Mouse (Mus musculus) CH12.LX (cell line): ENCODE measurements around the gene Usp30. TPM values are rescaled to one million over a fixed set of nuclear protein-coding genes. Genes with fewer than 3 reads are reported as not detected.

Experiments used
- DNase-seq: peaks from one replicate; pipeline ENCODE4 v3.0.0-alpha.2; 2013; ENCODE audit errors: extremely low read depth
- H3K27ac ChIP-seq: 2 replicates; pipeline ENCODE4 v1.5.1; 2012; ENCODE audit warnings: low read depth, mild to moderate bottlenecking, control low read depth, moderate library complexity; ENCODE audit not compliant: insufficient read depth
- H3K27me3 ChIP-seq: replicated peaks from 2 replicates; pipeline ENCODE3; 2012; ENCODE audit warnings: inconsistent platforms
- H3K36me3 ChIP-seq, 2 experiments: replicated peaks in 1 of 2; 2 replicates each; pipeline versions ENCODE3 to v1.6.1; 2012; ENCODE audit warnings: inconsistent platforms in 1 of 2, low read length in 1 of 2, mild to moderate bottlenecking in 1 of 2, mixed read lengths in 1 of 2, moderate library complexity in 1 of 2; ENCODE audit not compliant: control insufficient read depth in 1 of 2, insufficient read depth in 1 of 2
- H3K4me1 ChIP-seq, 2 experiments: 2 replicates each; pipeline ENCODE4 v1.6.1; 2012; ENCODE audit warnings: inconsistent platforms in 1 of 2, moderate library complexity in 1 of 2; ENCODE audit not compliant: insufficient read depth in 2 of 2, control insufficient read depth in 1 of 2
- H3K4me2 ChIP-seq: 2 replicates; pipeline ENCODE4 v1.6.1; 2012; ENCODE audit warnings: low read depth, mild to moderate bottlenecking, control low read depth; ENCODE audit not compliant: poor library complexity, insufficient read depth, severe bottlenecking
- H3K4me3 ChIP-seq, 3 experiments: fragments of 150-350 bp in 1 of 3; sonication (generic) in 1 of 3; replicated peaks in 1 of 3; 2 replicates each; pipeline versions ENCODE3 to v1.5.1; 2011 to 2012; ENCODE audit warnings: low read depth in 2 of 3, low read length in 2 of 3, mild to moderate bottlenecking in 2 of 3, moderate library complexity in 2 of 3, control low read depth in 1 of 3, improper control_type of control experiment in 1 of 3, inconsistent platforms in 1 of 3, mixed read lengths in 1 of 3; ENCODE audit not compliant: poor library complexity in 1 of 3
- H3K79me2 ChIP-seq: replicated peaks from 2 replicates; pipeline ENCODE4 v1.6.1; 2012; ENCODE audit warnings: mild to moderate bottlenecking, moderate library complexity; ENCODE audit not compliant: control insufficient read depth, poor library complexity, insufficient read depth, severe bottlenecking; ENCODE audit errors: extremely low read depth
- H3K9ac ChIP-seq: 2 replicates; pipeline ENCODE4 v1.6.1; 2012; ENCODE audit warnings: low read depth, mild to moderate bottlenecking, control low read depth, moderate library complexity; ENCODE audit not compliant: insufficient read depth
- H3K9me3 ChIP-seq: replicated peaks from 2 replicates; pipeline ENCODE3; 2012; ENCODE audit warnings: low read length, inconsistent platforms, mixed read lengths
- BHLHE40 ChIP-seq: IDR thresholded peaks from 2 replicates; pipeline ENCODE4 v1.6.1; 2011; ENCODE audit warnings: mild to moderate bottlenecking, low read depth, low read length, improper control_type of control experiment
- CHD1 ChIP-seq: IDR thresholded peaks from 2 replicates; pipeline ENCODE4 v1.6.1; 2012; ENCODE audit warnings: low read depth, low read length, improper control_type of control experiment, inconsistent platforms
- CHD2 ChIP-seq: IDR thresholded peaks from 2 replicates; pipeline ENCODE4 v1.6.1; 2011; ENCODE audit warnings: low read length, improper control_type of control experiment
- E2F4 ChIP-seq: IDR thresholded peaks from 2 replicates; pipeline ENCODE4 v1.6.1; 2011; ENCODE audit warnings: low read depth, low read length, improper control_type of control experiment; ENCODE audit not compliant: insufficient replicate concordance
- ELF1 ChIP-seq: IDR thresholded peaks from 2 replicates; pipeline ENCODE4 v1.6.1; 2014; ENCODE audit warnings: low read depth, mild to moderate bottlenecking, inconsistent platforms, low read length, improper control_type of control experiment
- EP300 ChIP-seq: IDR thresholded peaks from 2 replicates; pipeline ENCODE4 v1.6.1; 2011; ENCODE audit warnings: low read length, improper control_type of control experiment
- ETS1 ChIP-seq: conservative IDR thresholded peaks from 2 replicates; pipeline ENCODE4 v1.6.1; 2012; ENCODE audit warnings: low read depth, mild to moderate bottlenecking, inconsistent platforms, low read length, improper control_type of control experiment, moderate library complexity
- MAFK ChIP-seq: IDR thresholded peaks from 2 replicates; pipeline ENCODE4 v1.6.1; 2011; ENCODE audit warnings: low read length, improper control_type of control experiment; ENCODE audit not compliant: insufficient replicate concordance
- MAX ChIP-seq: IDR thresholded peaks from 2 replicates; pipeline ENCODE4 v1.6.1; 2011; ENCODE audit warnings: low read length, improper control_type of control experiment
- MEF2A ChIP-seq: IDR thresholded peaks from 2 replicates; pipeline ENCODE4 v1.6.1; 2014; ENCODE audit warnings: low read depth, mild to moderate bottlenecking, inconsistent platforms, low read length, improper control_type of control experiment, borderline replicate concordance
- MXI1 ChIP-seq: IDR thresholded peaks from 2 replicates; pipeline ENCODE4 v1.6.1; 2011; ENCODE audit warnings: mild to moderate bottlenecking, low read depth, low read length, improper control_type of control experiment
- MYC ChIP-seq: IDR thresholded peaks from 2 replicates; pipeline ENCODE4 v1.6.1; 2011; ENCODE audit warnings: low read depth, mild to moderate bottlenecking, improper control_type of control experiment, low read length
- NELFE ChIP-seq: IDR thresholded peaks from 2 replicates; pipeline ENCODE4 v1.6.1; 2011; ENCODE audit warnings: low read depth, low read length, improper control_type of control experiment
- PAX5 ChIP-seq: IDR thresholded peaks from 2 replicates; pipeline ENCODE4 v1.6.1; 2012; ENCODE audit warnings: low read length, inconsistent platforms, mixed read lengths
- POLR2A ChIP-seq: IDR thresholded peaks from 2 replicates; pipeline ENCODE4 v1.6.1; 2011; ENCODE audit warnings: low read depth, mild to moderate bottlenecking, improper control_type of control experiment, low read length
- POLR2AphosphoS2 ChIP-seq: IDR thresholded peaks from 2 replicates; pipeline ENCODE4 v1.6.1; 2011; ENCODE audit warnings: low read depth, low read length, improper control_type of control experiment
- RAD21 ChIP-seq: IDR thresholded peaks from 2 replicates; pipeline ENCODE4 v1.6.1; 2011; ENCODE audit warnings: low read depth, mild to moderate bottlenecking, low read length, improper control_type of control experiment, moderate library complexity
- RCOR1 ChIP-seq: conservative IDR thresholded peaks from 2 replicates; pipeline ENCODE4 v1.6.1; 2012; ENCODE audit warnings: low read depth, mild to moderate bottlenecking, inconsistent platforms, low read length, improper control_type of control experiment
- SIN3A ChIP-seq: IDR thresholded peaks from 2 replicates; pipeline ENCODE4 v1.6.1; 2012; ENCODE audit warnings: low read length, improper control_type of control experiment, inconsistent platforms
- SMC3 ChIP-seq: IDR thresholded peaks from 2 replicates; pipeline ENCODE4 v1.6.1; 2011; ENCODE audit warnings: low read depth, low read length, improper control_type of control experiment
- TBP ChIP-seq: conservative IDR thresholded peaks from 2 replicates; pipeline ENCODE4 v1.6.1; 2011; ENCODE audit warnings: low read depth, low read length, improper control_type of control experiment
- TCF12 ChIP-seq: IDR thresholded peaks from 2 replicates; pipeline ENCODE4 v1.6.1; 2014; ENCODE audit warnings: low read depth, mild to moderate bottlenecking, inconsistent platforms, low read length, improper control_type of control experiment
- UBTF ChIP-seq: IDR thresholded peaks from 2 replicates; pipeline ENCODE4 v1.6.1; 2012; ENCODE audit warnings: low read depth, mild to moderate bottlenecking, inconsistent platforms, low read length, improper control_type of control experiment, moderate library complexity
- USF1 ChIP-seq: IDR thresholded peaks from 2 replicates; pipeline ENCODE4 v1.6.1; 2014; ENCODE audit warnings: low read depth, mild to moderate bottlenecking, inconsistent platforms, low read length, improper control_type of control experiment
- USF2 ChIP-seq: conservative IDR thresholded peaks from 2 replicates; pipeline ENCODE4 v1.6.1; 2011; ENCODE audit warnings: low read depth, low read length, improper control_type of control experiment
- ZC3H11A ChIP-seq: IDR thresholded peaks from 2 replicates; pipeline ENCODE4 v1.6.1; 2012; ENCODE audit warnings: low read depth, mild to moderate bottlenecking, inconsistent platforms, low read length, improper control_type of control experiment
- ZMIZ1 ChIP-seq: IDR thresholded peaks from 2 replicates; pipeline ENCODE4 v1.6.1; 2012; ENCODE audit warnings: low read depth, mild to moderate bottlenecking, inconsistent platforms, low read length, improper control_type of control experiment
- dilution Hi-C: fragments of 300-500 bp; cut with MboI; formaldehyde crosslinking; loops from 2 replicates; pipeline ENCODE4 v1.14.3; 2020; ENCODE audit warnings: low sequenced_read_pairs; ENCODE audit not compliant: extremely low pct_unique_long_range_greater_than_20kb, extremely low pct_ligation_motif_present
- in situ Hi-C: fragments of 300-500 bp; cut with MboI; formaldehyde crosslinking; loops from 3 replicates; pipeline ENCODE4 v1.14.3; 2019; ENCODE audit warnings: low sequenced_read_pairs, low pct_ligation_motif_present, low pct_unique_long_range_greater_than_20kb, mixed read lengths
- polyA plus RNA-seq: library from polyadenylated mRNA; unstranded; fragments of >175 nt; gene quantifications from 2 replicates; pipeline ENCODE4 v1.2.1, GENCODE M21; 2012; ENCODE audit warnings: low read depth; ENCODE audit not compliant: insufficient read length
- total RNA-seq, 2 experiments: library from RNA; depleted of rRNA; stranded (reverse); fragments of 300-350 nt in 1 of 2; fragments of >200 nt in 1 of 2; gene quantifications; 2 replicates each; pipeline ENCODE4 v1.2.3; 2012 to 2014

Gene Usp30
- total and polyA plus RNA-seq, 3 experiments = 13.0 to 15.5 (median 14.5) TPM

- peak overlapping the region; percentile 45 for H3K9ac ChIP-seq
- DNase-seq = peak; percentile 80
- H3K4me3 ChIP-seq = peak overlapping the region; percentile 56 to 90 (median 63)
- peaks cover 17 to 36% of the 10 kb centered on the region in 2 experiments for H3K36me3 ChIP-seq
- peak; percentile 76 for TF ChIP-seq USF1
- no peak for TF ChIP-seq PAX5
- TF ChIP-seq ETS1 = 0 out of 2 replicates have a peak, but pooled peaks have one; percentile 12
- TF ChIP-seq POLR2A = peak; percentile 50; the same call in 1 of the 2 replicates
- no peak for TF ChIP-seq ZMIZ1
- peak; percentile 61; the same call in 1 of the 2 replicates for TF ChIP-seq SIN3A
- TF ChIP-seq BHLHE40 = peak; percentile 53
- peak; percentile 56 for TF ChIP-seq USF2
- peak; percentile 49; the same call in 1 of the 2 replicates for TF ChIP-seq TCF12
- TF ChIP-seq CHD1 = peak; percentile 83; the same call in 1 of the 2 replicates
- TF ChIP-seq UBTF = peak; percentile 41
- TF ChIP-seq MYC = peak; percentile 45; the same call in 1 of the 2 replicates
- no peak for TF ChIP-seq RCOR1
- TF ChIP-seq E2F4 = peak; percentile 57; the same call in 1 of the 2 replicates
- TF ChIP-seq NELFE = peak; percentile 37
- peak; percentile 88 for TF ChIP-seq MAX
- no peaks in the 10 kb centered on the region for H3K27me3 ChIP-seq
- H3K79me2 ChIP-seq = peaks cover 9% of the 10 kb centered on the region
- H3K4me2 ChIP-seq = peak overlapping the region; percentile 58; the same call in 1 of the 2 replicates
- in situ Hi-C loops = loop anchor here (5.0 kb wide), 1 partner anchor 79 kb away; no protein-coding TSS in a partner anchor
- peaks cover 11 to 60% of the 10 kb centered on the region in 2 experiments for H3K4me1 ChIP-seq
- dilution Hi-C loops = no loop called here
- peak overlapping the region; percentile 81 for H3K27ac ChIP-seq
- H3K9me3 ChIP-seq = no peaks in the 10 kb centered on the region
Measured at GRCm38 (mm10) chr5:114131521-114131840, 66.2 kb downstream of the Usp30 start.

- Histone ChIP-seq H3K4me2 (peak overlapping the region; percentile 58; the same call in 1 of the 2 replicates), H3K4me3 (peak overlapping the region in 2 of 3 experiments; percentile 56 to 63), H3K9ac (peak overlapping the region; percentile 45; the same call in 1 of the 2 replicates), H3K27me3 (no peaks in the 10 kb centered on the region), H3K27ac (no peak overlapping the region), H3K9me3 (no peaks in the 10 kb centered on the region), H3K36me3 (peaks cover 29 to 50% of the 10 kb centered on the region in 2 experiments), H3K79me2 (peaks cover 9% of the 10 kb centered on the region), H3K4me1 (peaks cover 11 to 57% of the 10 kb centered on the region in 2 experiments)
- DNase-seq = no peak
- in situ Hi-C loops (loop anchor here (5.0 kb wide), 1 partner anchor 81 kb away; no protein-coding TSS in a partner anchor), dilution Hi-C loops (no loop called here)
- no peak for TF ChIP-seq USF2
- TF ChIP-seq CHD1 = no peak
- no peak for TF ChIP-seq MAFK
- TF ChIP-seq MEF2A = no peak
- no peak for TF ChIP-seq ELF1
- TF ChIP-seq CHD2 = no peak
- no peak for TF ChIP-seq UBTF
- TF ChIP-seq POLR2AphosphoS2 = no peak
- no peak for TF ChIP-seq TCF12
- no peak for TF ChIP-seq SIN3A
- no peak for TF ChIP-seq SMC3
- no peak for TF ChIP-seq TBP
- no peak for TF ChIP-seq MXI1
- TF ChIP-seq ZC3H11A = no peak
- no peak for TF ChIP-seq EP300
- no peak for TF ChIP-seq ZMIZ1
- TF ChIP-seq RCOR1 = no peak
- no peak for TF ChIP-seq BHLHE40
- no peak for TF ChIP-seq RAD21
- no peak for TF ChIP-seq PAX5
Measured at GRCm38 (mm10) chr5:114132841-114133240, 67.6 kb downstream of the Usp30 start.
